10 mouse cellular contexts compared by ENCODE assay signal in the genomic region with DNA sequence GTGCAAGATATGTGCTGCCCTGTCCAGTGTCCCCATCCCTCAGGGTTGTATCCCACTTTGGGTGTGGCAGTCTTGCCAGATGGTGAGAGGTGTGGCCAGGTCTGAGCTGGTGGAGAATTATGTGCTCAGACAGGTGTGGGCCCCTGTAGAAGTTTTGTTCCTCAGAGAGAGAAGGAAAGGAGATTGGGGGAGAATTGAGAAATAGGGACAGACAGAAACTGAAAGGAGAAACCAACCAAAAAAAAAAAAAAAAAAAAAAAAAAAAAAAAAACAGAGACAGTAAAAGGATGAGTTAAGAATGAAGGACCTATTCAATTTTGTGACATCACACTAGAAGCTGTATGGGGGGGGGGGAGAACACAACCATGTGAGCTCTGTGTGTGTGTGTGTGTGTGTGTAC. TPM values are rescaled to one million over a fixed set of nuclear protein-coding genes. Genes with fewer than 3 reads are reported as not detected.
A peak's percentile ranks its signal among the peaks of the same experiment; 100 is the strongest.
DNase-seq lines count a peak whose midpoint lies in the region; ATAC-seq and TF ChIP-seq lines count a peak whose summit lies in the region.
"Had no signal": no experiment of that assay in that cellular context is flagged by ENCODE, and none has a peak within 500 bp of the region (broad histone marks: within the 10 kb centered on the region; RNA-seq: fewer than 3 reads in every experiment).

No protein-coding gene starts in this region.

- intact Hi-C loops in left cerebral cortex, postnatal 4 days (cut with DNase I): no loop called here

- no peak for TF ChIP-seq CTCF in intestine, postnatal 0 days (IDR thresholded peaks at IDR 0.05; ENCODE audit: low read depth)

- H3K4me1 ChIP-seq in intestine, embryonic 14.5 days (replicated peaks; ENCODE audit: control insufficient read depth, insufficient read depth, low read length): peaks cover 31% of the 10 kb centered on the region
- peaks cover 11% of the 10 kb centered on the region; the same call in 1 of the 2 replicates for H3K4me1 ChIP-seq in intestine, postnatal 0 days (replicated peaks; ENCODE audit: control insufficient read depth, insufficient read depth, low read length)
- no peaks in the 10 kb centered on the region for H3K4me1 ChIP-seq in brown adipose tissue, adult 24 weeks (ENCODE audit: control insufficient read depth, insufficient read depth, insufficient read length, low read length)
- peaks cover 41% of the 10 kb centered on the region for H3K4me1 ChIP-seq in forebrain, embryonic 15.5 days
- peaks cover 41% of the 10 kb centered on the region for H3K4me1 ChIP-seq in midbrain, embryonic 15.5 days

- no peaks in the 10 kb centered on the region for H3K27me3 ChIP-seq in intestine, embryonic 14.5 days (replicated peaks; ENCODE audit: control insufficient read depth, insufficient read depth, low read length)
- H3K27me3 ChIP-seq in intestine, postnatal 0 days (replicated peaks; ENCODE audit: control insufficient read depth, insufficient read depth, low read length): no peaks in the 10 kb centered on the region
- H3K27me3 ChIP-seq in forebrain, embryonic 15.5 days: no peaks in the 10 kb centered on the region
- no peaks in the 10 kb centered on the region for H3K27me3 ChIP-seq in midbrain, embryonic 15.5 days (replicated peaks)

- H3K4me3 ChIP-seq in intestine, embryonic 14.5 days (ENCODE audit: low read depth, low read length): no peak overlapping the region
- no peak overlapping the region for H3K4me3 ChIP-seq in intestine, postnatal 0 days (ENCODE audit: low read depth, low read length)
- peak overlapping the region; percentile 7; the same call in 1 of the 2 replicates for H3K4me3 ChIP-seq in brown adipose tissue, adult 24 weeks (ENCODE audit: insufficient read depth, low read depth, low read length)
- H3K4me3 ChIP-seq in forebrain, embryonic 15.5 days: no peak overlapping the region
- H3K4me3 ChIP-seq in midbrain, embryonic 15.5 days: no peak overlapping the region

- no peak overlapping the region for H3K9ac ChIP-seq in intestine, embryonic 14.5 days (ENCODE audit: low read length)
- H3K9ac ChIP-seq in intestine, postnatal 0 days (ENCODE audit: low read depth, low read length): no peak overlapping the region
- H3K9ac ChIP-seq in forebrain, embryonic 15.5 days (replicated peaks): no peak overlapping the region
- H3K9ac ChIP-seq in midbrain, embryonic 15.5 days: no peak overlapping the region

- peak overlapping the region; percentile 78 for H3K4me2 ChIP-seq in intestine, embryonic 14.5 days (ENCODE audit: low read length)
- no peak overlapping the region for H3K4me2 ChIP-seq in intestine, postnatal 0 days (replicated peaks; ENCODE audit: low read depth)
- H3K4me2 ChIP-seq in forebrain, embryonic 15.5 days (replicated peaks): no peak overlapping the region
- H3K4me2 ChIP-seq in midbrain, embryonic 15.5 days: peak overlapping the region; percentile 96; the same call in 1 of the 2 replicates

- no peak overlapping the region; the same call in 1 of the 2 replicates for H3K27ac ChIP-seq in intestine, embryonic 14.5 days (ENCODE audit: low read depth)
- no peak overlapping the region for H3K27ac ChIP-seq in intestine, postnatal 0 days (ENCODE audit: low read depth, low read length)
- peak overlapping the region; percentile 43 for H3K27ac ChIP-seq in brown adipose tissue, adult 24 weeks (replicated peaks; ENCODE audit: low read depth, low read length)
- peak overlapping the region; percentile 76 for H3K27ac ChIP-seq in forebrain, embryonic 15.5 days (replicated peaks)
- H3K27ac ChIP-seq in midbrain, embryonic 15.5 days: peak overlapping the region; percentile 86

- ATAC-seq in intestine, embryonic 14.5 days (replicated peaks; ENCODE audit: low FRiP score, low TSS enrichment, low read depth): no peak
- no peak for ATAC-seq in intestine, postnatal 0 days
- no peak for ATAC-seq in forebrain, embryonic 15.5 days (replicated peaks)
- ATAC-seq in midbrain, embryonic 15.5 days (replicated peaks): no peak

- H3K36me3 ChIP-seq in intestine, embryonic 14.5 days (ENCODE audit: control insufficient read depth, insufficient read depth, low read length): peaks cover 4% of the 10 kb centered on the region; the same call in 1 of the 2 replicates
- H3K36me3 ChIP-seq in intestine, postnatal 0 days (ENCODE audit: control insufficient read depth, insufficient read depth): no peaks in the 10 kb centered on the region
- H3K36me3 ChIP-seq in forebrain, embryonic 15.5 days: no peaks in the 10 kb centered on the region
- no peaks in the 10 kb centered on the region for H3K36me3 ChIP-seq in midbrain, embryonic 15.5 days (replicated peaks)

- H3K9me3 ChIP-seq in intestine, embryonic 14.5 days (ENCODE audit: control insufficient read depth, low read length): no peaks in the 10 kb centered on the region
- H3K9me3 ChIP-seq in intestine, postnatal 0 days (ENCODE audit: control insufficient read depth): no peaks in the 10 kb centered on the region
- H3K9me3 ChIP-seq in forebrain, embryonic 15.5 days: no peaks in the 10 kb centered on the region
- no peaks in the 10 kb centered on the region for H3K9me3 ChIP-seq in midbrain, embryonic 15.5 days

- DNase-seq in intestine, embryonic 14.5 days (ENCODE audit: low spot score): no peak
- DNase-seq in left cerebral cortex, postnatal 4 days: no peak
- no peak for DNase-seq in right cerebral cortex, postnatal 4 days
- DNase-seq in adrenal gland, adult 8-10 months: no peak
- DNase-seq: kidney, adult 2 months had no signal

RNA-seq across cellular contexts. Expression of a gene that starts 1.9 kb away (rescaled TPM):
- 13.3 and 13.8 TPM in 2 replicates for polyA plus RNA-seq in intestine, embryonic 14.5 days (2014; fragmentation: Nextera tagmentation; extraction: Ambion mirVana)
- 2.0 and 2.3 TPM in 2 replicates for polyA plus RNA-seq in intestine, postnatal 0 days (2015; fragmentation: Nextera tagmentation; extraction: Ambion mirVana)
- 4.3 and 7.4 TPM in 2 replicates for polyA plus RNA-seq in brown adipose tissue, adult 24 weeks (2012; ENCODE audit: insufficient read depth, insufficient read length, missing spikeins)
- polyA plus RNA-seq in forebrain, embryonic 15.5 days (2015; fragmentation: Nextera tagmentation; extraction: Ambion mirVana): 5.6 and 5.8 TPM in 2 replicates
- 7.9 and 8.9 TPM in 2 replicates for polyA plus RNA-seq in midbrain, embryonic 15.5 days (2015; fragmentation: Nextera tagmentation; extraction: Ambion mirVana)
- total RNA-seq in left cerebral cortex, postnatal 4 days (2021): 10 to 100 TPM; 21.8 to 21.9 TPM
- total RNA-seq in adrenal gland, adult 8-10 months (2022): 10 to 100 TPM in 1 of 4 experiments, 1 to 10 TPM in 3; 5.7 to 10.7 (median 7.3) TPM

RNA-seq across cellular contexts. Expression of a gene that starts 24.6 kb away (rescaled TPM):
- not detected in 2 replicates for polyA plus RNA-seq in intestine, embryonic 14.5 days (2014; fragmentation: Nextera tagmentation; extraction: Ambion mirVana)
- not detected in 2 replicates for polyA plus RNA-seq in intestine, postnatal 0 days (2015; fragmentation: Nextera tagmentation; extraction: Ambion mirVana)
- polyA plus RNA-seq in brown adipose tissue, adult 24 weeks (2012; ENCODE audit: insufficient read depth, insufficient read length, missing spikeins): not detected in 2 replicates
- 0.17 and 0.20 TPM in 2 replicates for polyA plus RNA-seq in forebrain, embryonic 15.5 days (2015; fragmentation: Nextera tagmentation; extraction: Ambion mirVana)
- 0.22 and 0.35 TPM in 2 replicates for polyA plus RNA-seq in midbrain, embryonic 15.5 days (2015; fragmentation: Nextera tagmentation; extraction: Ambion mirVana)
- under 1 TPM in 1 of 2 experiments, not detected in 1; 0.24 TPM for total RNA-seq in left cerebral cortex, postnatal 4 days (2021)
- under 1 TPM; 0.13 to 0.43 (median 0.31) TPM for total RNA-seq in adrenal gland, adult 8-10 months (2022)
- total RNA-seq: common myeloid progenitor, adult 5-6 weeks had no signal

Comparison
In these comparisons a context has a peak if more than half of its experiments do, and no peak if none do; other contexts are left out.
1. H3K4me2 ChIP-seq: peak in intestine, embryonic 14.5 days (single experiment) and midbrain, embryonic 15.5 days (single experiment); none in intestine, postnatal 0 days (single experiment) and forebrain, embryonic 15.5 days (single experiment).
2. H3K27ac ChIP-seq: peak in brown adipose tissue, adult 24 weeks (single experiment), forebrain, embryonic 15.5 days (single experiment) and midbrain, embryonic 15.5 days (single experiment); none in intestine, embryonic 14.5 days (single experiment) and intestine, postnatal 0 days (single experiment).